Comparison of ENCODE assay signal across 15 mouse cellular contexts in the genomic region with DNA sequence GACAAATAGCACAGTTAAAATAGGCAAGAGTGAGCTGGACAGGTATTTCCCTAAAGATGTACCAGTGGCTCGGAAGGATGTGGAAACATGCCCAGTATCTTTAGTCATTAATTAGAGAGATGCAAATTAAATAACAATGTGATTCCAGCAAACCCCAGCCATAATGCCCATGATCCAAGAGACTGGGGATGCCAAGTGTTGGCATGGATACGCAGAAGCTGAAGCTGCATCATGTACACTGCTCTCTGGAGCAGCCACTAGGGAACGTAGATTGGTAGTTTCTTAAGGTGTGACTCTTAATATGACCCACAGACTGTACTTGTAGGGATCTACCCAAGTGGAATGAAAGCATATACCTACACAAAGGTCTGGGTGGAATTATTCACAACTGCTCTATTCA. TPM values are rescaled to one million over a fixed set of nuclear protein-coding genes. Genes with fewer than 3 reads are reported as not detected.
"Had no signal": no experiment of that assay in that cellular context is flagged by ENCODE, and none has a peak within 500 bp of the region (broad histone marks: within the 10 kb centered on the region; RNA-seq: fewer than 3 reads in every experiment).

No protein-coding gene starts in this region.

- H3K4me2 ChIP-seq: kidney, embryonic 15.5 days; limb, embryonic 12.5 days; liver, embryonic 13.5 days; midbrain, embryonic 13.5 days; neural tube, embryonic 13.5 days had no signal

- H3K27ac ChIP-seq: kidney, embryonic 15.5 days; left cerebral cortex, adult 2 months; limb, embryonic 12.5 days; liver, embryonic 13.5 days; midbrain, embryonic 13.5 days; neural tube, embryonic 13.5 days had no signal

- H3K9ac ChIP-seq: kidney, embryonic 15.5 days; limb, embryonic 12.5 days; liver, embryonic 13.5 days; liver, postnatal 0 days; midbrain, embryonic 13.5 days; neural tube, embryonic 13.5 days had no signal

- ATAC-seq: liver, postnatal 0 days; midbrain, embryonic 13.5 days had no signal

- H3K9me3 ChIP-seq: kidney, embryonic 15.5 days; limb, embryonic 12.5 days; liver, embryonic 13.5 days; midbrain, embryonic 13.5 days; neural tube, embryonic 13.5 days had no signal

- H3K36me3 ChIP-seq: kidney, embryonic 15.5 days; limb, embryonic 12.5 days; liver, embryonic 13.5 days; midbrain, embryonic 13.5 days; neural tube, embryonic 13.5 days had no signal

- H3K4me1 ChIP-seq: kidney, embryonic 15.5 days; limb, embryonic 12.5 days; liver, embryonic 13.5 days; midbrain, embryonic 13.5 days; neural tube, embryonic 13.5 days had no signal

- H3K27me3 ChIP-seq: kidney, embryonic 15.5 days; limb, embryonic 12.5 days; liver, embryonic 13.5 days; midbrain, embryonic 13.5 days; neural tube, embryonic 13.5 days had no signal

- DNase-seq: kidney, postnatal 14 days; liver; liver, embryonic 13.5 days; liver, postnatal 0 days; retina, postnatal 1 day; right cerebral cortex, postnatal 4 days; spleen, adult 18-20 months; thymus, adult 18-20 months; thymus, postnatal 14 days had no signal

- H3K4me3 ChIP-seq: kidney, embryonic 15.5 days; left cerebral cortex, adult 2 months; limb, embryonic 12.5 days; liver, embryonic 13.5 days; midbrain, embryonic 13.5 days; neural tube, embryonic 13.5 days had no signal

RNA-seq across cellular contexts. Expression of gene Vstm4, which starts 50.0 kb away (rescaled TPM):
- total RNA-seq: megakaryocyte-erythroid progenitor cell, adult 5-6 weeks had no signal
